Mouse (Mus musculus): Measurements from ENCODE around the gene Smim7.

DNA sequence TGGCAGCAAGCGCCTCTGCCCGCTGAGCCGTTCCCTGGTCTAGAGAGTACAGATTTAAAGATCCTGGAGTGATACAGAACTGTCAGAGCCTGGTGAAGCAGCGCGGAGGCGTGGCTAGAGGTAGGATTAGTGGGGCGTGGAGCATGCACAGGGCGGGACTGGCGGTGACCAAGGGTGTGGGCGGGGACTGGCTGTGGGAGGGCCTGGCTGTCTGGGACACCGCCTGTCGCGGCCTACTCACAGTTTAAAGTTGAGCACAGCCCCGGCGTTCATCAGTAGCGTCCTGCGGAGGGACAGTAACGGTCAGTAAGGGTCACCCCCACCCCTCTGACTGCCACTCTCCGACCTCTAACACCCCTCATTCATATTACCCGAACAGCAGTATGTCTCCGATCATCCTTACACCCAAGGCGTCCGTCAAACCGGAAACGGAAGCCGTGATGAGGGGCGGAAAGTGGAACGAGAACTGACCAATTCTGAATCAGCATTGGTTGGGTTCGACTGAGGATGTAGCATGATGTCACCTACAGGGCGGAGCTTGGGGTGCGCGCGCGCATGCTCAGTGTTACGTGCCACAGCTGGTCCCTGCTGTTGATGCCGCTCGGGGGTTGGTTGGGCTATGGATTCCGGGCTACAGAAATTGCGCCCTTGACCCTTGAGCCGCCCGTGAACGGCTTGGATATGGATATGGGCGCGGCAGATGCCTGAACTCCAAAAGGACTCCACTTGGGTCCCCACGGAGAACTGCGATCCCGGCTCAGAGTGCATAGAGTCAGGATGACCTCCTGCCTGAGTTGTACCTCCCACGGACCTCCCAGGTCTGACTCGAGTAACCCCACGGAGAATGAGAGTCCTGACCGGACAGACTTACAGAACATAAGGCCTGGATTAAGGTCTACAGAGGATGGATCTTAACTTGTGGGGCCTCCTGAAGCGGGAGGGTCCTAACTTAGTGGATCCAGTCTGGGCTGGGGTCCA is at the start of gene Smim7:
- no peak for TF ChIP-seq EP300 (IDR thresholded peaks at IDR 0.05; ENCODE audit: low read depth in 1 of 2, low read length in 2 of 2)
- no peak for TF ChIP-seq POLR2AphosphoS5 (IDR thresholded peaks at IDR 0.05; ENCODE audit: borderline replicate concordance, low read depth, low read length)
- no peak for TF ChIP-seq TCF12 (IDR thresholded peaks at IDR 0.05; ENCODE audit: low read depth, low read length)
- peak; percentile 59; the same call in 1 of the 2 replicates for TF ChIP-seq RCOR1 (IDR thresholded peaks at IDR 0.05; ENCODE audit: low read depth, low read length)
- TF ChIP-seq CTCF (IDR thresholded peaks at IDR 0.05 in 2 of 3, conservative IDR thresholded peaks at IDR 0.05 in 1 of 3; ENCODE audit: control insufficient read depth in 1 of 3, insufficient read depth in 1 of 3, low read depth in 2 of 3, low read length in 3 of 3, poor library complexity in 1 of 3, severe bottlenecking in 1 of 3): no peak

Data from MEL (cell line).